Comparison of ENCODE assay signal across 10 mouse cellular contexts in the genomic region with DNA sequence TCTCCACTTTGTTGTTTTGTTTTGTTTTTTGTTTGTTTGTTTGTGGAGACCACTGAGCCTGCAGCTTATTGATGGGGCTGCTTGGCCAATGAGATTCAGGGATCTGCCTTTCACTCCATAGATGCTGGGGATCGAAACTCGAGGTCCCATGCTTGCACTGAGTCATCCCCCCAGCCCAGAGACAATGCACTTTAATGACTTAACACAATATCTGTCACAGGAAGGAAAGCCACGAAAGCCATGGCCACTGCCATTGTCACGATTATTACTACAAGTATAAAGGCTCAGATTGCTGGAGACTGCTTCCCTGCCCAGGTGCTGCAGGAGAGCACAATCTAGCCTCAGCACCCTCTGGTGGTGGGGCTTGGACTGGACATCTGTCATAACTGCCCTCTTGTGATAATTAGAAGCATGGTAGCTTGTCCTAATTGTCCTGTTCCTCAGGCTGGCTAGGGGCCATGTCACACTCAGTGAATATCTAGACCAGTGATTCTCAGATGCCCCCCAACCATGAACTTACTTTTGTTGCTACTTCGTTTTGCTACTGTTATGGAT. TPM values are rescaled to one million over a fixed set of nuclear protein-coding genes. Genes with fewer than 3 reads are reported as not detected.
DNase-seq lines count a peak whose midpoint lies in the region; ATAC-seq and TF ChIP-seq lines count a peak whose summit lies in the region.
"Had no signal": no experiment of that assay in that cellular context is flagged by ENCODE, and none has a peak within 500 bp of the region (broad histone marks: within the 10 kb centered on the region; RNA-seq: fewer than 3 reads in every experiment).

No protein-coding gene starts in this region.

- H3K36me3 ChIP-seq in hindbrain, postnatal 0 days (ENCODE audit: insufficient read depth, low read length), result no peaks in the 10 kb centered on the region
- peaks cover 4% of the 10 kb centered on the region; the same call in 1 of the 2 replicates for H3K36me3 ChIP-seq in hindbrain, embryonic 14.5 days (replicated peaks; ENCODE audit: control insufficient read depth, insufficient read depth)
- H3K36me3 ChIP-seq in midbrain, embryonic 12.5 days, result 0 out of 2 replicates have a peak, but pooled peaks cover 3% of the 10 kb centered on the region
- no peaks in the 10 kb centered on the region for H3K36me3 ChIP-seq in midbrain, embryonic 11.5 days (ENCODE audit: control insufficient read depth, insufficient read depth, low read length)
- H3K36me3 ChIP-seq: limb, embryonic 10.5 days had no signal

- no peaks in the 10 kb centered on the region for H3K9me3 ChIP-seq in hindbrain, postnatal 0 days (ENCODE audit: low read length)
- H3K9me3 ChIP-seq in hindbrain, embryonic 14.5 days (ENCODE audit: control insufficient read depth, low read length), result no peaks in the 10 kb centered on the region
- no peaks in the 10 kb centered on the region for H3K9me3 ChIP-seq in midbrain, embryonic 12.5 days
- no peaks in the 10 kb centered on the region for H3K9me3 ChIP-seq in midbrain, embryonic 11.5 days (ENCODE audit: control insufficient read depth, low read length)
- H3K9me3 ChIP-seq: limb, embryonic 10.5 days had no signal

- H3K4me3 ChIP-seq in hindbrain, postnatal 0 days (ENCODE audit: low read length), result no peak overlapping the region
- no peak overlapping the region for H3K4me3 ChIP-seq in hindbrain, embryonic 14.5 days (replicated peaks; ENCODE audit: low read length)
- no peak overlapping the region for H3K4me3 ChIP-seq in midbrain, embryonic 12.5 days
- H3K4me3 ChIP-seq in midbrain, embryonic 11.5 days (ENCODE audit: low read depth, low read length), result no peak overlapping the region
- H3K4me3 ChIP-seq: limb, embryonic 10.5 days had no signal

- no peak overlapping the region for H3K9ac ChIP-seq in hindbrain, postnatal 0 days (replicated peaks; ENCODE audit: low read length)
- no peak overlapping the region for H3K9ac ChIP-seq in hindbrain, embryonic 14.5 days
- no peak overlapping the region for H3K9ac ChIP-seq in midbrain, embryonic 12.5 days (replicated peaks)
- H3K9ac ChIP-seq in midbrain, embryonic 11.5 days (ENCODE audit: low read length), result no peak overlapping the region

- DNase-seq in cerebellum, adult 18-20 months, result peak; percentile 30 to 33
- no peak for DNase-seq in cerebellum, adult 11 months
- DNase-seq in hindbrain, postnatal 0 days (ENCODE audit: low spot score), result no peak
- DNase-seq in hindbrain, embryonic 14.5 days (ENCODE audit: low spot score), result no peak
- DNase-seq in midbrain, embryonic 11.5 days (ENCODE audit: low spot score, missing footprints), result no peak
- peak; percentile 73 for DNase-seq in retina, postnatal 1 day
- DNase-seq in spleen, postnatal 14 days (ENCODE audit: low spot score in 2 of 2), result no peak

- no peak overlapping the region for H3K27ac ChIP-seq in hindbrain, postnatal 0 days
- no peak overlapping the region for H3K27ac ChIP-seq in hindbrain, embryonic 14.5 days
- peak overlapping the region; percentile 36 for H3K27ac ChIP-seq in midbrain, embryonic 12.5 days (replicated peaks)
- H3K27ac ChIP-seq in midbrain, embryonic 11.5 days (ENCODE audit: low read depth, low read length), result no peak overlapping the region
- H3K27ac ChIP-seq: limb, embryonic 10.5 days had no signal

- WGBS in hindbrain, postnatal 0 days, result 55% methylated on average over 5 of the region's 5 CpGs
- WGBS in hindbrain, embryonic 14.5 days, result 63% methylated on average over 5 of the region's 5 CpGs
- WGBS in midbrain, embryonic 12.5 days, result 70% methylated on average over 5 of the region's 5 CpGs
- WGBS in midbrain, embryonic 11.5 days, result 68% methylated on average over 5 of the region's 5 CpGs

- no peak overlapping the region for H3K4me2 ChIP-seq in hindbrain, postnatal 0 days (ENCODE audit: low read depth, low read length)
- H3K4me2 ChIP-seq in hindbrain, embryonic 14.5 days (replicated peaks), result no peak overlapping the region
- no peak overlapping the region for H3K4me2 ChIP-seq in midbrain, embryonic 12.5 days (replicated peaks)
- no peak overlapping the region for H3K4me2 ChIP-seq in midbrain, embryonic 11.5 days

- no peak for ATAC-seq in hindbrain, postnatal 0 days
- ATAC-seq in hindbrain, embryonic 14.5 days (ENCODE audit: low FRiP score), result no peak
- ATAC-seq in midbrain, embryonic 12.5 days (ENCODE audit: low FRiP score, low read depth), result no peak
- no peak for ATAC-seq in midbrain, embryonic 11.5 days (ENCODE audit: low FRiP score)
- ATAC-seq: intestine, embryonic 16.5 days had no signal

- peak; percentile 47; the same call in 1 of the 2 replicates for TF ChIP-seq CTCF in hindbrain, postnatal 0 days (IDR thresholded peaks at IDR 0.05; ENCODE audit: low read depth)

- no peaks in the 10 kb centered on the region for H3K27me3 ChIP-seq in hindbrain, postnatal 0 days (ENCODE audit: insufficient read depth, low read length)
- no peaks in the 10 kb centered on the region for H3K27me3 ChIP-seq in hindbrain, embryonic 14.5 days (ENCODE audit: control insufficient read depth, insufficient read depth, low read length)
- no peaks in the 10 kb centered on the region for H3K27me3 ChIP-seq in midbrain, embryonic 12.5 days
- H3K27me3 ChIP-seq in midbrain, embryonic 11.5 days (ENCODE audit: control insufficient read depth, insufficient read depth, low read length), result no peaks in the 10 kb centered on the region

- 0 out of 2 replicates have a peak, but pooled peaks cover 2% of the 10 kb centered on the region for H3K4me1 ChIP-seq in hindbrain, postnatal 0 days (ENCODE audit: insufficient read depth, low read length)
- peaks cover 10% of the 10 kb centered on the region for H3K4me1 ChIP-seq in hindbrain, embryonic 14.5 days (replicated peaks; ENCODE audit: control insufficient read depth, insufficient read depth, low read length)
- H3K4me1 ChIP-seq in midbrain, embryonic 12.5 days, result peaks cover 17% of the 10 kb centered on the region
- H3K4me1 ChIP-seq in midbrain, embryonic 11.5 days (ENCODE audit: control insufficient read depth, insufficient read depth, low read length), result peaks cover 3% of the 10 kb centered on the region; the same call in 1 of the 2 replicates
- H3K4me1 ChIP-seq: limb, embryonic 10.5 days had no signal

RNA-seq across cellular contexts. Expression of a gene that starts 17.2 kb away (rescaled TPM):
- total RNA-seq in hindbrain, postnatal 0 days (2014; rRNA removed), result 75.3 and 83.9 TPM in 2 replicates
- polyA plus RNA-seq in hindbrain, postnatal 0 days (2015; fragmentation: Nextera tagmentation; extraction: Ambion mirVana), result 19.2 and 19.5 TPM in 2 replicates
- polyA plus RNA-seq in hindbrain, embryonic 14.5 days (2014; fragmentation: Nextera tagmentation; extraction: Ambion mirVana), result 35.8 and 39.4 TPM in 2 replicates
- polyA plus RNA-seq in midbrain, embryonic 12.5 days (2016; fragmentation: Nextera tagmentation; extraction: Ambion mirVana), result 7.4 and 9.4 TPM in 2 replicates
- polyA plus RNA-seq in midbrain, embryonic 11.5 days (2014; fragmentation: Nextera tagmentation; extraction: Ambion mirVana), result 2.9 and 3.3 TPM in 2 replicates
- polyA plus RNA-seq: limb, embryonic 10.5 days had no signal

RNA-seq across cellular contexts. Expression of a gene that starts 52.7 kb away (rescaled TPM):
- 40.0 and 47.2 TPM in 2 replicates for total RNA-seq in hindbrain, postnatal 0 days (2014; rRNA removed)
- polyA plus RNA-seq in hindbrain, postnatal 0 days (2015; fragmentation: Nextera tagmentation; extraction: Ambion mirVana), result 53.5 and 55.8 TPM in 2 replicates
- polyA plus RNA-seq in hindbrain, embryonic 14.5 days (2014; fragmentation: Nextera tagmentation; extraction: Ambion mirVana), result 72.3 and 80.2 TPM in 2 replicates
- 126 and 130 TPM in 2 replicates for polyA plus RNA-seq in midbrain, embryonic 12.5 days (2016; fragmentation: Nextera tagmentation; extraction: Ambion mirVana)
- 136 and 138 TPM in 2 replicates for polyA plus RNA-seq in midbrain, embryonic 11.5 days (2014; fragmentation: Nextera tagmentation; extraction: Ambion mirVana)

RNA-seq across cellular contexts. Expression of a gene that starts 52.8 kb away (rescaled TPM):
- total RNA-seq in hindbrain, postnatal 0 days (2014; rRNA removed), result 22.8 and 26.6 TPM in 2 replicates
- polyA plus RNA-seq in hindbrain, postnatal 0 days (2015; fragmentation: Nextera tagmentation; extraction: Ambion mirVana), result 21.4 and 21.8 TPM in 2 replicates
- 18.4 and 21.0 TPM in 2 replicates for polyA plus RNA-seq in hindbrain, embryonic 14.5 days (2014; fragmentation: Nextera tagmentation; extraction: Ambion mirVana)
- 45.4 and 47.4 TPM in 2 replicates for polyA plus RNA-seq in midbrain, embryonic 12.5 days (2016; fragmentation: Nextera tagmentation; extraction: Ambion mirVana)
- 40.6 and 41.7 TPM in 2 replicates for polyA plus RNA-seq in midbrain, embryonic 11.5 days (2014; fragmentation: Nextera tagmentation; extraction: Ambion mirVana)

RNA-seq across cellular contexts. Expression of a gene that starts 58.5 kb away (rescaled TPM):
- 0.25 TPM in 1 of 2 replicates, not detected in the other for total RNA-seq in hindbrain, postnatal 0 days (2014; rRNA removed)
- 0.45 and 0.87 TPM in 2 replicates for polyA plus RNA-seq in hindbrain, postnatal 0 days (2015; fragmentation: Nextera tagmentation; extraction: Ambion mirVana)
- polyA plus RNA-seq in hindbrain, embryonic 14.5 days (2014; fragmentation: Nextera tagmentation; extraction: Ambion mirVana), result 1.0 and 1.2 TPM in 2 replicates
- 0.63 and 1.1 TPM in 2 replicates for polyA plus RNA-seq in midbrain, embryonic 12.5 days (2016; fragmentation: Nextera tagmentation; extraction: Ambion mirVana)
- polyA plus RNA-seq in midbrain, embryonic 11.5 days (2014; fragmentation: Nextera tagmentation; extraction: Ambion mirVana), result 2.1 and 2.2 TPM in 2 replicates

Comparison
In these comparisons a context has a peak if more than half of its experiments do, and no peak if none do; other contexts are left out.
1. DNase-seq: peak in cerebellum, adult 18-20 months (2 of 2) and retina, postnatal 1 day (single experiment); none in cerebellum, adult 11 months (single experiment), hindbrain, postnatal 0 days (single experiment), hindbrain, embryonic 14.5 days (single experiment), midbrain, embryonic 11.5 days (single experiment) and spleen, postnatal 14 days (0 of 2).